Mouse (Mus musculus) heart, postnatal 36 days (tissue): ENCODE data around the gene Sbf2. TPM values are rescaled to one million over a fixed set of nuclear protein-coding genes. Genes with fewer than 3 reads are reported as not detected.
A peak's percentile ranks its signal among the peaks of the same experiment; 100 is the strongest.
"Not testable (repeated sequence)": the region's sequence is repeated elsewhere in the genome, so short reads cannot be mapped to it uniquely, and the experiment has no call there.

ENCODE experiments used
- DNase-seq, 2 experiments: peaks; one replicate each; pipeline ENCODE4 v3.0.0; 2021 to 2022
- intact Hi-C: fragments of 180-260 bp; cut with DNase I; formaldehyde crosslinking; loops from one replicate; pipeline ENCODE4 v1.15.1; 2025
- total RNA-seq, 2 experiments: library from RNA; stranded (reverse); gene quantifications; 2 replicates each; pipeline ENCODE4 v1.2.3; 2021

Gene Sbf2
- total RNA-seq, 2 experiments from 2014 or later: 52.6 to 54.1 TPM

- DNase-seq: peak in 1 of 2 experiments; percentile 14
- intact Hi-C loops: no loop called here
Measured at GRCm38 (mm10) chr7:110463471-110463870, 151.3 kb downstream of the Sbf2 start.

GRCm38 (mm10) chr7:110432301-110432700 lies 182.4 kb downstream of the Sbf2 start:
- intact Hi-C loops: loop anchor here (1.0 to 10.0 kb wide), 3 partner anchors 145 to 348 kb away; no protein-coding TSS in a partner anchor
- DNase-seq: peak; percentile 53 to 57

- DNase-seq: no peak
- intact Hi-C loops: no loop called here
Measured at GRCm38 (mm10) chr7:110416318-110416717, 198.4 kb downstream of the Sbf2 start.

DNA sequence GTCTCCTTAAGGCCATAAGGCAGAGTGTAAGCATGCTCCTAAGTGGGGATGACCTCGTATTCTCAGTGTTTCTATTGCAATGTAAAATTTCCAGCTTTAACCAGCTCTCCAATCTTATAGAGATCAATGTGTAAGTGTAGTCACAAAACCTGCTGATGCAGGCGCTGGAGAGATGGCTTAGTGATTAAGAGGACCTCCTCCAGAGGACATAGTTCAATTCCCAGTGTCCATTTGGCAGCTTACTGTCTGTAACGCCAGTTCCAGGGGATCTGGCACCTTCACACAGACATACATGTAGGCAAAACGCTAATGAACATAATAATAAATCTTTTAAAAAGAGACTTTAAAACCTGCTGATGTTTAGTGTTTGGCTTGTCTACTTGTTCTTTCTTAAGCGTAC lies 200.4 kb downstream of the Sbf2 start:
- intact Hi-C loops: no loop called here
- DNase-seq: no peak

DNA sequence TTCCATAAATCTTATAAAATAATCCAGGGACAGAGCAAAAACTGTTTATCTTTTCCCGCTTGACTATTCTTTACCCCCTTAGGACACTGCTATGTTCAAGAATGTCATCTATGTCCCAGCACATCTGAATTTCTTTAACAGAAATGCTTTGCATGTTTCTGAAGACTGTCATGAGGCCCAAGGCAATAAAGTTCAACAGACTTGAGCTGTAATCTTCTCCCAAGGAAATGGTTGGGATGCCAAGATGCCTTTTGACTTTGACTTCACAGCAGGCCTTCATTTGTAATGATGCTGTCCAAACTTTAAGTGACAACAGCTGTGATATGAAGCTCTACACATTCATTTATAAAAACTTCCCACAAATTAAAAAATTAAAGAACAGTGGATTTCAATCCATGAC lies 212.6 kb downstream of the Sbf2 start:
- no peak for DNase-seq
- intact Hi-C loops: no loop called here

DNA sequence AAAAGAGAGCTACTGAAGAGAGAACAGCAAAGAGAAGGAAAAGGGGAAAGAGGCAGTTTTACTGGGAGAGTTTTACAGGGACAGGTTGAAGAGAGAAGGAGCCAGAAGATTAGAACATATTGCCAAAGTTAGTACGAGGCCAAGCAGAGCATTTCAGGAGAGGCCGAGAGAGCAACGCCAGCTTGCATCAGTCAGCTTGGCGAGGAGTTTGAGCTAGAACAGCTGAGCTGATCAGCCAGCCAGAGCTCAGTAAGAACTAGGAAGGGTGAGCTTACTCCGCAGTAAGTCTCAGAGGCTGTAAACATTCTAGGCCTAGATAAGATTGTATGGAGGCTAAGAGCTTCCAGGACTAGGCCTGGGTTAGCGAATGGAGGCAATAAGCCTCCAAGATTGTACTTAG lies 222.1 kb downstream of the Sbf2 start:
- DNase-seq: peak; percentile 35 to 52

DNA sequence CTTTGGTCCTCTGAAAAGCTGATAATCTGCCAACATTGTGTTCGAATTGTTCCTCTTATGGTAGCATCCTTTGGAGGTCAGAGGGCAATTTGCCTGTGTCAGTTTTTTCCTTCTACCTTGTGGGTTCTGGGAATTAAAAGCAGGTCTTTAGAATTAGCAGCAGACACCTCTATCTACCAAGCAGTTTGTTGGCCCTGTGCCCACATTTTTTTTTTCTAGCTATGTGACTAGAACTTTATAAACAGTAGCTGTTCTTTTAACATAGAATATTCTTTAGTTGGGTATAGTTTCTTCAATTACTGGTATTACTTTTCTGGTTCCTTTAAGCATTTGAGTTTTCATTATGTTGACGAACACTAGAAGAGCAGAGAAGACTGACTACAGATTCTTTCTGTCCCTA lies 223.1 kb downstream of the Sbf2 start:
- DNase-seq: no peak
- intact Hi-C loops: no loop called here

More for the DNA sequence above, 222.1 kb downstream of the Sbf2 start:
- intact Hi-C loops: no loop called here

DNA sequence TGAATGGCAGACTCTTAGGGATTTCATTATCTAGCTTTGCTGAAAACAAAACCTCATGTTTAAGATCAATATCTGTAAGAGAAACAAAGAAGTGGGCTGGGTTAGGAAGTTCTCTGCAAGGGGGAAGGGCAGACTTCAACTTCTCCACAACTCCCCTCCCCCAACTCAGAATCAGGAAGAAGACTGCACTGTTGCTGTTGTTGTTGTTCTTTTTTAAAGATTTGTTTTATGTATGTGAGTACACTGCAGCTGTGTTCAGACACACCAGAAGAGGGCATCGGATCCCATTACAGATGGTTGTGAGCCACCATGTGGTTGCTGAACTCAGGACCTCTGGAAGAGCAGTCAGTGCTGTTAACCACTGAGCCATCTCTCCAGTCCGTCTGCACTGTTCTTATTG lies 225.8 kb downstream of the Sbf2 start:
- intact Hi-C loops: not testable (repeated sequence)
- peak in 1 of 2 experiments; percentile 12 for DNase-seq

GRCm38 (mm10) chr7:110387565-110387964 lies 227.2 kb downstream of the Sbf2 start:
- DNase-seq: no peak
- intact Hi-C loops: no loop called here

DNA sequence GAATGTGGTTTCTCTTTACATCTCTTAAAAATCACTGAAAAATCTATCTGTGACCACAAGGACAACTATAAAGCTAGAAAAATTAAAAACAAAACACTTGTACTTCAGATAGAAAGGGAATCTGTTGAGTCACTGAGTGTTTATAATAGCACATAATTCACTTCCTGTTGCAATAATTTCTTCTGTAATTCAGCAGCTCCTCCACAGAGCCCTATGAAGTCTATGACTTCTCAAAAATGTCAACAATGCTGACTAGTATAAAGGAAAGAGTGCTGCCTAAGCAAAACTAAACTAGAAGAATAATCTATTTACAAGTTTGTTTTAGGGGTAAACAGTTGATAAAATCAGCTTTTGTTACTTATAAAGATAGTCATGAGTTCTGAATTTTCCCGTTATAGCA lies 229.2 kb downstream of the Sbf2 start:
- intact Hi-C loops: no loop called here
- DNase-seq: no peak

DNA sequence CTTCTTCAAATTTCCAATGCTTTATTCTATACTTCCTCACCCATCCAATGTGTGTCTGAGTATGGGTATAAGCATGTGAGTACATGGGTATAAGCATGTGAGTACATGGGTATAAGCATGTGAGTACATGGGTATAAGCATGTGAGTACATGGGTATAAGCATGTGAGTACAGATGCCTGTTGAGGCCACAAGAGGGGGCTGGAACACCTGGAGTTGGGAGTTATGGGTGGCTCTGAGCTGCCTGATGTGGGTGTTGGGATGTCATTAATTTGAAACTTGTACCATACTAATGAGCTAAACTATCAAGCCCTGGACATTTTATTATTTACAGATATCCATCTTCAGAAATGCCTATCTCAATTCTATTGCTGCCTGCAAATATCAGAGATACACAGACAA lies 230.4 kb downstream of the Sbf2 start:
- DNase-seq: no peak
- intact Hi-C loops: no loop called here

DNA sequence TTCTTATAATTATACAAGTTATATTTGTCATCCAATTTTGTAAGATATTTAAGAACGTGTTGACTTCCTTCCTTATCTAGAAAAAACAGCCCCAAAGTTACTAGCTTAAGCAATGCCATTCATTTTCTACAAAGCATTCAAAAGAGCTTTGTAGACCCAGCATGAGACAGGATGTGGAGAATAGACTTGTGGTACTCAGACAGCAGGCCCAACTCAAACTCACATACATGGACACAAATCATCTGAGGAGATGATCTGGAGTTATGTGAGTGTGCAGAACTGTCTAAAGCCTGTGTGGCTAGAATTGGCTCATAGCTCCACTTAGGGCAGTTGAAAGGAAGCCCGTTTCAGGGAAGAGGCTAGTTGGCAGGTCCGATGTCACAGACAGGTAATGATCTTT lies 233.1 kb downstream of the Sbf2 start:
- intact Hi-C loops: no loop called here
- DNase-seq: no peak

- intact Hi-C loops: no loop called here
- peak in 1 of 2 experiments; percentile 13 for DNase-seq
Measured at GRCm38 (mm10) chr7:110379335-110379914, 235.3 kb downstream of the Sbf2 start.

- no peak for DNase-seq
- intact Hi-C loops: no loop called here
Measured at GRCm38 (mm10) chr7:110372529-110372928, 242.2 kb downstream of the Sbf2 start.

DNA sequence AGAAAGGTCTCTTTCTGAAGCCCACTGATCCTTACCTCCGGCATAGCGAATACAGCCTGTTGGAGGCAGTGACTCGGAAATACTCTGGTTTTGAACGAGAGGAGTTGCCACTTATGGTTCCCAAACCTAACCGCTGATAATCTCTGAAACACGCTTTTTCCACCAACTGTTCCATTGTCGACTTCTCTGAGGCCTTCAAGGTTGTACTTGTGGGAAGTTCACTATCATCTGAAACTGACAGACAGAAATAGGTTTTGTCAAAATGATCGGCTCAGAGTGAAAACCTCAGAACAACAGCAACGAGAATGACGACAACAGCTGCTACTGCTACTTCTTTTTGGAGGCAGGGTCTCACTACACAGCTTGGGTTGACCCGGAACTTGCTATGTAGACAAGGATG lies 252.7 kb downstream of the Sbf2 start:
- no peak for DNase-seq
- intact Hi-C loops: no loop called here

GRCm38 (mm10) chr7:110361516-110361915 lies 253.2 kb downstream of the Sbf2 start:
- DNase-seq: no peak
- intact Hi-C loops: no loop called here

DNA sequence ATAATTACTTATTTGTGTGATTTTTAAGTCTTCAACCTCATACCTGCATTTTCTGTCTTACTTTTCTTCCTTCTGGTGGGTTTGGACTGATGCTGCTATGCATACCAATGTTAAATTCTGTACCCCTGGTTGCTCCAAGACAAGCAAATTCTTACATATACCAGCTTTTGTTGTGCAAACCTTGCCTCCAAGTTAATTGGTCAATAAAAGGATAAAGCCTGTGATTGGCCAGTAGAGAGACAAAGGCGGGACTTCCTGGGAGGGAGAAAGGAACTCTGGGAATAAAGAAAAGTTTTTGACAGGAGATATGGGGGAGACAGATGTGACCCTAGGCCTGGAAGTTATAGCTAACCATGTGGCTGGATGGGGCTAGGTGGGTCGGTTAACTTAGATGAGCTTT lies 255.3 kb downstream of the Sbf2 start:
- intact Hi-C loops: no loop called here

DNA sequence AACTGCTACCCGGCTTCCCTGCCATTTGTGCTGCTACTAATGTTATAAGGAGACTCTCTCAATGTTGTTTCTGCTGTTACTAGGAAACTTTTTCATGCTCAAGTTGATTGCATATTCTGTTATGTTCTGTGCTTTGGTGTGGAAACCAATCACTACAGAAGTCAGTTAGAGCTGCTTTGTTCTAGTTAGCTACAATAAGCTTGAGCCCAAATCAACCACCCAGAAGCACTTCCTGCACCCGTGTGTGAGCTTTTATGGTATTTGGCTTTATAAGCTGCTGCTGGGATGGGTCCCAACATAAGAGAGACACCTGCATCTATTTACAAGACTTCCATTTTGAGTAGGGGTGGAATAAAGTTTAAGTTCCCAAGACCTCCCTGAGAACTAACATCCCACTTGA lies 260.8 kb downstream of the Sbf2 start:
- intact Hi-C loops: no loop called here
- DNase-seq: no peak

More for the DNA sequence above, 255.3 kb downstream of the Sbf2 start:
- no peak for DNase-seq

DNA sequence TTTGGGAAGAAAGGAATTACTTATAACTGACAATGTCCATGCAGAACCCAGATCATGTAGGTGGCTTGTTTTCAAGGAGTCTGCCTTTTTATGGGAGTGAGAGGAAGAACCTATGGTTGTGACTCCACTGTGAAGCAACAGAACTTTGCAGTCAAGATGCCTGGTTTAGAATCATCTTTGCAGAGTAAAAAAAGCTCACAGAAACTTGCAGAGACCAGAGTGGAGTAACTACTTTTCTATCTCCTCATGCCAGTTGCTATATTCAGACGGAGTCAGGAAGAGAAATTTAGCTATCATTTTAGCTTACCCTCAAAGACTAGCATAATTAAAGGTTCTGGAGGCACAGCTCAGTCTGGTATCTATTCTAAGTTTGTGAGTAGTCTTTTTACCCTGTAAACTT lies 267.5 kb downstream of the Sbf2 start:
- intact Hi-C loops: no loop called here
- no peak for DNase-seq

DNA sequence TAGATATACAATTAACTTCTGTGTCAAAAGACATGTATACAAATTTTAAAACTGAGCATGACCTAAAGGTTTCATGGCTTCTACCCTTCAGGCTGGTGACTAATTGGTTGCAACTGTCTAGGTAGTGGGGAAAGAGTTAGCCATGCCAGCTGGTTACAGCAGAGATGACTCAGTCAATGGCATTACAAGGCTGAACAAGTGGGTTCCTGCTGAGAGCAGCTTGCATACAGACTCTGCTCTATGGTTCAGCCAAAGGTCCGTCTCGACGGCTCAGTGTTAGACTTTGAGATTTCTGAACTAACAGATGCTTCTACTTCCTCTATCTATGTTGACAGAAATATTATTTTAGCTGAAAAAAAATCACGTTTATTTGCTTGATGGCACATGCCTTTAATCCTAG lies 277.1 kb downstream of the Sbf2 start:
- no peak for DNase-seq
- intact Hi-C loops: no loop called here

- intact Hi-C loops: loop anchor here (2.0 kb wide), 1 partner anchor 37 kb away; no protein-coding TSS in a partner anchor
- peak in 1 of 2 experiments; percentile 18 for DNase-seq
Measured at GRCm38 (mm10) chr7:110325381-110326110, 289.2 kb downstream of the Sbf2 start.

GRCm38 (mm10) chr7:110324852-110325251 lies 289.9 kb downstream of the Sbf2 start:
- no peak for DNase-seq
- intact Hi-C loops: no loop called here
